ENCODE assay signal across 1 mouse cellular context in the genomic region with DNA sequence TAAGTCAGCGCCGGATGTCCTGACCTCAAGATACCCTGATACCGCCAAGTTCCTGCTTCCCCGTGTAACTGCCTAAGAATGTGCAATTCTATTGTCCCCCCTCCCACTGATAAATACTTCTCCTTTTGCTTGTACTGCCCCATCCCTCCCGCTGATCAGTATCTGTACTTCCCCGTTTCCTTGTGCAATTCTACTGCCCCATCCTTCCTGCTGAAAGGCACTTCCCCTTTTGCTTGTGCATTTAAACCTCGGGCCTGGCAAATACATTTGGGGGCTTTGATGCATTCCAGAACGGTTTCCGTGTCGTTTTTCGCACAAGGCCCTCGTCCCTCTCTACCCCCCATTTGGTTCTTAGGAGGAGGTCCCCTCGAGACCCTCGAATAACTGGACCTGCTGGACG. TPM values are rescaled to one million over a fixed set of nuclear protein-coding genes. Genes with fewer than 3 reads are reported as not detected.
"Had no signal": no experiment of that assay in that cellular context is flagged by ENCODE, and none has a peak within 500 bp of the region (broad histone marks: within the 10 kb centered on the region; RNA-seq: fewer than 3 reads in every experiment).

No protein-coding gene starts in this region.

RNA-seq across cellular contexts. Expression of a gene that starts 24.1 kb away (rescaled TPM):
- total RNA-seq: hematopoietic stem cell, adult 5-6 weeks had no signal
